Mouse (Mus musculus) spleen, adult 2 months (tissue): Measurements from ENCODE around the gene Rmnd5b.
"Not testable (repeated sequence)": the region's sequence is repeated elsewhere in the genome, so short reads cannot be mapped to it uniquely, and the experiment has no call there.

Source experiments
- CTCF ChIP-seq: fragments of 200-500 bp; IDR thresholded peaks from 2 replicates; pipeline ENCODE4 v1.5.1; 2011; ENCODE audit warnings: mild to moderate bottlenecking, inconsistent platforms; ENCODE audit not compliant: insufficient read depth, insufficient read length, insufficient replicate concordance; ENCODE audit errors: extremely low read depth
- POLR2A ChIP-seq: fragments of 200-500 bp; IDR thresholded peaks from 2 replicates; pipeline ENCODE4 v1.6.1; 2011; ENCODE audit warnings: low read depth, low read length, inconsistent platforms

GRCm38 (mm10) chr11:51609940-51610339 lies 25.8 kb downstream of the Rmnd5b start:
- TF ChIP-seq CTCF, POLR2A: not testable (repeated sequence)
